Comparison of ENCODE assay signal across 8 mouse cellular contexts in the genomic region with DNA sequence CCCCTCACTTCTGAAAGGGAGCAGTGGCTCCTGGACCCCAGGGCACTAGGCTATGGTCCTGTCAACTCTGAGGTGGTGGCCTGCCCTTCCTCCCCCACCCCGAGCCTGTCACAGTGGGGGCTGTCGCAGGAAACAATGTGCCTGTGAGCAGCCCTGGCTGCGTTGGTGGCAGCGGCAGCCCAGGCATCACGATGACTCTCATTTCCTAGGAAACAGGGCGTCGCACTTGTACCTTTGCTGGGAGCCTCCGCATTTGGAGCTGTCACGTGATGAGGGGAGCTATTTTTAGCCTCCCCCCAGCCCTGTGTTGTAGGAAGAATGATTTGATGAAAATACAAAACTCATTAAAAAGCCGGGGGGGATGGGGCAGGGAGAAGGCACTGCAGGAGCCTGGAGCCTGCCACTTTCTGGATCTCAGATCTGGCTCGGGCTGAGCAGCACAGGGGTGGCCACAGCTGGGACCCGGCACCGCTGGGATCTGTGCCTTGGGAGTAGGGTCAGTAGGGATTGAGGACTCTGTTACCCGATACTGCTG.
DNase-seq lines count a peak whose midpoint lies in the region; ATAC-seq lines count a peak whose summit lies in the region.

No protein-coding gene starts in this region.

- ATAC-seq in neural tube, embryonic 14.5 days (ENCODE audit: low read depth) = peak; percentile 62

- no peak overlapping the region for H3K9ac ChIP-seq in neural tube, embryonic 14.5 days (replicated peaks; ENCODE audit: low read depth, low read length)

- no peak overlapping the region for H3K4me2 ChIP-seq in neural tube, embryonic 14.5 days (ENCODE audit: low read depth, low read length)

- peaks cover 5% of the 10 kb centered on the region; the same call in 1 of the 2 replicates for H3K4me1 ChIP-seq in neural tube, embryonic 14.5 days (ENCODE audit: control insufficient read depth, insufficient read depth, low read length)

- H3K27me3 ChIP-seq in neural tube, embryonic 14.5 days (ENCODE audit: control insufficient read depth, insufficient read depth, low read length) = peaks cover 5% of the 10 kb centered on the region; the same call in 1 of the 2 replicates

- no peaks in the 10 kb centered on the region for H3K36me3 ChIP-seq in neural tube, embryonic 14.5 days (ENCODE audit: control insufficient read depth, insufficient read depth, low read length)

- 4% methylated on average over 14 of the region's 14 CpGs for WGBS in neural tube, embryonic 14.5 days

- no peak overlapping the region for H3K27ac ChIP-seq in neural tube, embryonic 14.5 days (ENCODE audit: low read depth, low read length)

- H3K9me3 ChIP-seq in neural tube, embryonic 14.5 days (ENCODE audit: control insufficient read depth, low read length) = no peaks in the 10 kb centered on the region

- no peak overlapping the region for H3K4me3 ChIP-seq in neural tube, embryonic 14.5 days (ENCODE audit: low read depth, low read length)

- peak; percentile 47 to 49 for DNase-seq in heart, adult 18-20 months
- DNase-seq in heart, adult 8-10 months (ENCODE audit: low spot score) = no peak
- DNase-seq in frontal cortex, postnatal 10 days (ENCODE audit: low spot score in 2 of 2) = peak; percentile 74 to 86
- DNase-seq in kidney, adult 8-10 months = peak; percentile 28 to 57
- peak; percentile 83 for DNase-seq in left cerebral cortex, postnatal 36 days (ENCODE audit: low spot score in 2 of 2)
- DNase-seq in cerebellum, postnatal 4 days (ENCODE audit: low spot score in 2 of 2) = no peak
- no peak for DNase-seq in adipocyte (ENCODE audit: low spot score)

- intact Hi-C loops in left cerebral cortex, postnatal 36 days (cut with DNase I) = loop anchor here (2.0 to 5.0 kb wide), 2 partner anchors 36 to 80 kb away; a partner anchor contains a TSS

Comparison
In these comparisons a context has a peak if more than half of its experiments do, and no peak if none do; other contexts are left out.
1. DNase-seq: peak in heart, adult 18-20 months (2 of 2), frontal cortex, postnatal 10 days (2 of 2), kidney, adult 8-10 months (2 of 2) and left cerebral cortex, postnatal 36 days (2 of 2); none in heart, adult 8-10 months (single experiment), cerebellum, postnatal 4 days (0 of 2) and adipocyte (single experiment).